Mouse (Mus musculus) E14TG2a.4 (cell line): ENCODE measurements at regions not wholly inside any gene's neighbourhood (a gene's known extent, or its start where the extent isn't known, plus 50 kb on each side); places are given as distances from the start of the nearest gene placed in this dataset.

Source experiments
- CTCF ChIP-seq: conservative IDR thresholded peaks from 2 replicates; pipeline ENCODE4 v1.5.1; 2014; ENCODE audit warnings: low read length
- NANOG ChIP-seq: IDR thresholded peaks from 2 replicates; pipeline ENCODE4 v1.6.1; 2014; ENCODE audit warnings: borderline replicate concordance, low read length, mixed read lengths
- POU5F1 ChIP-seq: IDR thresholded peaks from 2 replicates; pipeline ENCODE4 v1.6.1; 2014; ENCODE audit warnings: low read length, borderline replicate concordance

DNA sequence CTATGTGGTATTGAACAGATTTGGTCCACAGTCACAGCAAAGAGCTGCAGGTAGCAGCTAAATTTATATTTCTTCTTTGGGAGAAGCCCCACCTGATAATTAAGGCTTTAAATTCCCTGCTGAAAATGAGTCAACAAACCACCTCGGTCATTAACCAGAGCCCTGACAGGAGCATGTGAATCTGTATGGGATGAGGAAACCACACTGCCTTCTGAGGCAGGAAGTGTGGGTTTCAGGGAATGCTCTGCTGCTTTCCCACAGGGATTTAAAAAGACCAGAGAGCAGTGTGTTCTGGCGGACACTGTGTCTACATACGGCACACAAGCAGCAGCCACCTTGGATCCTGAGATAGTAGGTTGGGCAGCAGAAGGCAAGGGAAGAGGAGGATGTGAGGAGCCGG lies 204.0 kb upstream of the Gm21798 start:
- TF ChIP-seq CTCF (no peak), POU5F1 (no peak), NANOG (no peak)
